In genomic region chr3:89484766-89485524, GRCm38 (mm10) we compare ENCODE assay signal across 8 mouse cellular contexts. TPM values are rescaled to one million over a fixed set of nuclear protein-coding genes. Genes with fewer than 3 reads are reported as not detected.
DNase-seq lines count a peak whose midpoint lies in the region; ATAC-seq and TF ChIP-seq lines count a peak whose summit lies in the region.

No protein-coding gene starts in this region.

- H3K4me1 ChIP-seq in hindbrain, embryonic 16.5 days (ENCODE audit: control insufficient read depth, insufficient read depth, low read depth, low read length) = no peaks in the 10 kb centered on the region; the same call in 1 of the 2 replicates
- peaks cover 24% of the 10 kb centered on the region for H3K4me1 ChIP-seq in megakaryocyte, embryonic 14.5 days

- peak; percentile 77 for DNase-seq in T-cell, adult 2 months (ENCODE audit: low spot score)
- peak; percentile 60 for DNase-seq in cerebellum, postnatal 36 days
- DNase-seq in gastrocnemius, adult 2 months = peak; percentile 90
- DNase-seq in left cerebral cortex, adult 2 months (ENCODE audit: extremely low spot score in 1 of 2, low spot score in 2 of 2) = peak; percentile 59 to 68
- DNase-seq in right cerebral cortex, postnatal 10 days (ENCODE audit: low spot score in 2 of 2) = peak; percentile 58 to 79
- DNase-seq in urinary bladder, postnatal 14 days (ENCODE audit: low spot score) = peak; percentile 79

- peak overlapping the region; percentile 4; the same call in 1 of the 2 replicates for H3K9ac ChIP-seq in hindbrain, embryonic 16.5 days (ENCODE audit: low read depth, low read length)

- 18% methylated on average over 24 of the region's 24 CpGs for WGBS in hindbrain, embryonic 16.5 days

- no peaks in the 10 kb centered on the region for H3K9me3 ChIP-seq in hindbrain, embryonic 16.5 days (ENCODE audit: control insufficient read depth, low read length)
- no peaks in the 10 kb centered on the region for H3K9me3 ChIP-seq in megakaryocyte, embryonic 14.5 days

- peak; percentile 56; the same call in 1 of the 2 replicates for ATAC-seq in hindbrain, embryonic 16.5 days

- H3K27me3 ChIP-seq in hindbrain, embryonic 16.5 days (replicated peaks; ENCODE audit: control insufficient read depth, insufficient read depth, low read length) = no peaks in the 10 kb centered on the region
- H3K27me3 ChIP-seq in megakaryocyte, embryonic 14.5 days (replicated peaks) = peaks cover 48% of the 10 kb centered on the region

- H3K4me2 ChIP-seq in hindbrain, embryonic 16.5 days (ENCODE audit: low read length) = peak overlapping the region; percentile 14; the same call in 1 of the 2 replicates

- TF ChIP-seq CTCF in gastrocnemius, adult 2 months (IDR thresholded peaks at IDR 0.05) = peak; percentile 100
- peak; percentile 93 for TF ChIP-seq CTCF in left cerebral cortex, adult 2 months (IDR thresholded peaks at IDR 0.05)

- no peak overlapping the region for H3K27ac ChIP-seq in gastrocnemius, adult 2 months
- H3K27ac ChIP-seq in hindbrain, embryonic 16.5 days (ENCODE audit: low read depth, low read length) = no peak overlapping the region
- no peak overlapping the region for H3K27ac ChIP-seq in left cerebral cortex, adult 2 months

- H3K4me3 ChIP-seq in gastrocnemius, adult 2 months = peak overlapping the region; percentile 62
- H3K4me3 ChIP-seq in hindbrain, embryonic 16.5 days (ENCODE audit: low read length) = no peak overlapping the region
- no peak overlapping the region for H3K4me3 ChIP-seq in left cerebral cortex, adult 2 months
- H3K4me3 ChIP-seq in megakaryocyte, embryonic 14.5 days (replicated peaks) = peak overlapping the region; percentile 87

- intact Hi-C loops in gastrocnemius, adult 2 months (cut with DNase I) = loop anchor here (1.0 to 5.0 kb wide), 5 partner anchors 33 to 168 kb away; partner anchors contain the start of gene Pmvk
- intact Hi-C loops in left cerebral cortex, adult 2 months (cut with DNase I) = loop anchor here (2.0 to 10.0 kb wide), 4 partner anchors 26 to 168 kb away; partner anchors contain the start of gene Adam15

- no peaks in the 10 kb centered on the region for H3K36me3 ChIP-seq in hindbrain, embryonic 16.5 days (ENCODE audit: control insufficient read depth, insufficient read depth, low read length)
- no peaks in the 10 kb centered on the region for H3K36me3 ChIP-seq in megakaryocyte, embryonic 14.5 days (replicated peaks; ENCODE audit: low read length)

RNA-seq across cellular contexts. Expression of gene Pmvk, which starts 30.6 kb away (rescaled TPM):
- 10 to 100 TPM in 1 of 2 experiments, 1 to 10 TPM in 1; 6.3 to 11.1 TPM for total RNA-seq in gastrocnemius, adult 2 months (2021)
- 137 and 156 TPM in 2 replicates for polyA plus RNA-seq in hindbrain, embryonic 16.5 days (2015; fragmentation: Nextera tagmentation; extraction: Ambion mirVana)
- 10 to 100 TPM; 32.1 to 35.0 TPM for total RNA-seq in left cerebral cortex, adult 2 months (2021)
- polyA plus RNA-seq in megakaryocyte, embryonic 14.5 days (2012; ENCODE audit: insufficient read depth, low replicate concordance) = 10.7 and 35.6 TPM in 2 replicates

RNA-seq across cellular contexts. Expression of gene Kcnn3, which starts 35.0 kb away (rescaled TPM):
- total RNA-seq in gastrocnemius, adult 2 months (2021) = 1 to 10 TPM; 1.4 to 4.1 TPM
- 9.0 and 10.4 TPM in 2 replicates for polyA plus RNA-seq in hindbrain, embryonic 16.5 days (2015; fragmentation: Nextera tagmentation; extraction: Ambion mirVana)
- total RNA-seq in left cerebral cortex, adult 2 months (2021) = 10 to 100 TPM; 18.2 to 27.3 TPM
- polyA plus RNA-seq in megakaryocyte, embryonic 14.5 days (2012; ENCODE audit: insufficient read depth, low replicate concordance) = not detected in 2 replicates

RNA-seq across cellular contexts. Expression of gene Pbxip1, which starts 48.4 kb away (rescaled TPM):
- total RNA-seq in gastrocnemius, adult 2 months (2021) = 100 to 1,000 TPM; 202 to 227 TPM
- polyA plus RNA-seq in hindbrain, embryonic 16.5 days (2015; fragmentation: Nextera tagmentation; extraction: Ambion mirVana) = 25.0 and 26.4 TPM in 2 replicates
- total RNA-seq in left cerebral cortex, adult 2 months (2021) = 10 to 100 TPM; 33.8 to 34.8 TPM
- polyA plus RNA-seq in megakaryocyte, embryonic 14.5 days (2012; ENCODE audit: insufficient read depth, low replicate concordance) = 23.0 and 29.3 TPM in 2 replicates

RNA-seq across cellular contexts. Expression of gene Pygo2, which starts 54.9 kb away (rescaled TPM):
- total RNA-seq in gastrocnemius, adult 2 months (2021) = 10 to 100 TPM in 1 of 2 experiments, 1 to 10 TPM in 1; 9.5 to 10.1 TPM
- polyA plus RNA-seq in hindbrain, embryonic 16.5 days (2015; fragmentation: Nextera tagmentation; extraction: Ambion mirVana) = 34.1 and 45.6 TPM in 2 replicates
- total RNA-seq in left cerebral cortex, adult 2 months (2021) = 10 to 100 TPM; 51.0 to 54.5 TPM
- 35.3 and 137 TPM in 2 replicates for polyA plus RNA-seq in megakaryocyte, embryonic 14.5 days (2012; ENCODE audit: insufficient read depth, low replicate concordance)

Comparison
In these comparisons a context has a peak if more than half of its experiments do, and no peak if none do; other contexts are left out.
1. H3K4me3 ChIP-seq: peak in gastrocnemius, adult 2 months (single experiment) and megakaryocyte, embryonic 14.5 days (single experiment); none in hindbrain, embryonic 16.5 days (single experiment) and left cerebral cortex, adult 2 months (single experiment).
2. RNA of gene Pbxip1, which starts 48.4 kb away (total RNA-seq): 202 to 227 TPM in gastrocnemius, adult 2 months; 33.8 to 34.8 TPM in left cerebral cortex, adult 2 months; every median in the first group is over 4 times any median in the second.
3. Peak in every context shown above with its lines, with median percentiles within 50 percentile points of each other: DNase-seq.